In genomic region chr9:51908838-51909237, GRCm38 (mm10) we compare ENCODE assay signal across 7 mouse cellular contexts. TPM values are rescaled to one million over a fixed set of nuclear protein-coding genes. Genes with fewer than 3 reads are reported as not detected.
DNase-seq lines count a peak whose midpoint lies in the region; ATAC-seq and TF ChIP-seq lines count a peak whose summit lies in the region.

No protein-coding gene starts in this region.

- no peak overlapping the region for H3K27ac ChIP-seq in left cerebral cortex, adult 2 months

- intact Hi-C loops in left cerebral cortex, adult 2 months (cut with DNase I): loop anchor here (1.0 to 5.0 kb wide), 4 partner anchors 42 to 747 kb away; partner anchors contain the start of gene Arhgap20

- TF ChIP-seq CTCF in left cerebral cortex, adult 2 months (IDR thresholded peaks at IDR 0.05): peak; percentile 91

- H3K4me3 ChIP-seq in left cerebral cortex, adult 2 months: no peak overlapping the region

- peak; percentile 94 for ATAC-seq in megakaryocyte-erythroid progenitor cell, adult 5-6 weeks (replicated peaks; ENCODE audit: low FRiP score, low TSS enrichment, poor library complexity, severe bottlenecking)

- peak; percentile 72 for DNase-seq in ZHBTc4 (ENCODE audit: low read depth, low spot score)
- DNase-seq in cerebellum, adult 9-11 months: peak; percentile 36
- peak; percentile 60 to 72 for DNase-seq in frontal cortex, postnatal 25 days (ENCODE audit: low spot score in 2 of 2)
- peak; percentile 64 for DNase-seq in hindlimb bud, embryonic 11.5 days (ENCODE audit: extremely low spot score, low read depth, low spot score)
- DNase-seq in left cerebral cortex, adult 2 months (ENCODE audit: extremely low spot score in 1 of 2, low spot score in 2 of 2): peak; percentile 70 to 72
- peak; percentile 75 for DNase-seq in right cerebral cortex, postnatal 4 days

RNA-seq across cellular contexts. Expression of gene Fdx1, which starts 54.5 kb away (rescaled TPM):
- 10 to 100 TPM; 17.3 to 21.7 TPM for total RNA-seq in left cerebral cortex, adult 2 months (2021)
- 16.5 and 18.1 TPM in 2 replicates for total RNA-seq in megakaryocyte-erythroid progenitor cell, adult 5-6 weeks (2014; fragmentation: Nextera tagmentation)
- 1.3 and 10.6 TPM in 2 replicates for total RNA-seq in megakaryocyte-erythroid progenitor cell, adult 5-6 weeks (2017)
